Mouse (Mus musculus): Measurements from ENCODE around the gene Gfi1b. TPM values are rescaled to one million over a fixed set of nuclear protein-coding genes. Genes with fewer than 3 reads are reported as not detected.

The Gfi1b gene
- total and polyA plus RNA-seq, 3 experiments: 82.9 to 277 (median 194) TPM

DNA sequence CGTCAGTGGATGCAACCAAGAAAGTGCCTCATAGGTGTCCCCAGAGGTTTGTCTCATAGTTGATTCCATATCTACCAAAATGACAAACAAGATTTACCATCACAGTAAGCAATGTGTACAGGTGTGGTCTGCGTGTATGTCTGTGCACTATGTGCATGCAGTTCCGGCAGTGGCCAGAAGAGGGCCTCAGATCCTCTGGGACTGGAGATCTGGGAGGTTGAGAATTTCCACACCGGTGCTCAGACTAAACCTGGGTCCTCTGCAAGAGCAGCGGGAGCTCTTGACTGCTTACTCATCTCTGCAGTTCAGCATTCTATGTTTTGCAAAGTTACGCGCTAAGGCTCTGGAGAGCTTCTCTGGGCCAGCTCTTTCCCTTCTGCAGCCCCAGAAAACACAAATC, 24.8 kb downstream of the Gfi1b start (continued):
- TF ChIP-seq CHD1 (IDR thresholded peaks at IDR 0.05; ENCODE audit: low read depth, low read length) (no peak), TCF12 (IDR thresholded peaks at IDR 0.05; ENCODE audit: low read depth, low read length) (peak; percentile 36), MYC (IDR thresholded peaks at IDR 0.05; ENCODE audit: low read depth, low read length) (0 out of 2 replicates have a peak, but pooled peaks have one; percentile 30), POLR2AphosphoS2 (IDR thresholded peaks at IDR 0.05; ENCODE audit: low read length) (no peak), TBP (IDR thresholded peaks at IDR 0.05; ENCODE audit: low read depth, low read length) (0 out of 2 replicates have a peak, but pooled peaks have one; percentile 63), CTCF (IDR thresholded peaks at IDR 0.05 in 2 of 3, conservative IDR thresholded peaks at IDR 0.05 in 1 of 3; ENCODE audit: control insufficient read depth in 1 of 3, insufficient read depth in 1 of 3, low read depth in 2 of 3, low read length in 3 of 3, poor library complexity in 1 of 3, severe bottlenecking in 1 of 3) (peak; percentile 77 to 93 (median 79)), GABPA (IDR thresholded peaks at IDR 0.05; ENCODE audit: low read depth, low read length) (no peak)

GRCm38 (mm10) chr2:28596021-28596420, 25.8 kb downstream of the Gfi1b start:
- TF ChIP-seq E2F4 (IDR thresholded peaks at IDR 0.05; ENCODE audit: borderline replicate concordance, low read depth, low read length): no peak
- peak; percentile 54; the same call in 1 of the 2 replicates for TF ChIP-seq SIN3A (IDR thresholded peaks at IDR 0.05; ENCODE audit: low read length)
- TF ChIP-seq MXI1 (IDR thresholded peaks at IDR 0.05; ENCODE audit: low read depth, low read length): no peak
- no peak for TF ChIP-seq NELFE (IDR thresholded peaks at IDR 0.05; ENCODE audit: low read depth, low read length)
- TF ChIP-seq POLR2A (IDR thresholded peaks at IDR 0.05; ENCODE audit: control insufficient read depth in 1 of 2, insufficient read depth in 1 of 2, low read depth in 1 of 2, low read length in 2 of 2, poor library complexity in 1 of 2): peak in 1 of 2 experiments; percentile 32; a peak in 1 of 4 replicates
- TF ChIP-seq EP300 (IDR thresholded peaks at IDR 0.05; ENCODE audit: low read depth in 1 of 2, low read length in 2 of 2): peak; percentile 72 to 85
- TF ChIP-seq CTCF (IDR thresholded peaks at IDR 0.05 in 2 of 3, conservative IDR thresholded peaks at IDR 0.05 in 1 of 3; ENCODE audit: control insufficient read depth in 1 of 3, insufficient read depth in 1 of 3, low read depth in 2 of 3, low read length in 3 of 3, poor library complexity in 1 of 3, severe bottlenecking in 1 of 3): no peak
- TF ChIP-seq USF2 (IDR thresholded peaks at IDR 0.05; ENCODE audit: borderline replicate concordance in 1 of 2, insufficient read depth in 1 of 2, low read depth in 1 of 2, low read length in 2 of 2): no peak
- TF ChIP-seq MYC (IDR thresholded peaks at IDR 0.05; ENCODE audit: low read depth, low read length): 0 out of 2 replicates have a peak, but pooled peaks have one; percentile 38
- TF ChIP-seq ZNF384 (IDR thresholded peaks at IDR 0.05; ENCODE audit: low read depth, low read length): no peak
- no peak for TF ChIP-seq HCFC1 (IDR thresholded peaks at IDR 0.05; ENCODE audit: low read depth, low read length)
- no peak for TF ChIP-seq RCOR1 (IDR thresholded peaks at IDR 0.05; ENCODE audit: low read depth, low read length)
- no peak for TF ChIP-seq GABPA (IDR thresholded peaks at IDR 0.05; ENCODE audit: low read depth, low read length)
- TF ChIP-seq RAD21 (IDR thresholded peaks at IDR 0.05; ENCODE audit: low read depth, low read length): no peak
- peak; percentile 89 for TF ChIP-seq TAL1 (IDR thresholded peaks at IDR 0.05; ENCODE audit: low read length)
- no peak for TF ChIP-seq CHD1 (IDR thresholded peaks at IDR 0.05; ENCODE audit: low read depth, low read length)
- TF ChIP-seq GATA1 (IDR thresholded peaks at IDR 0.05; ENCODE audit: low read depth, low read length): 0 out of 2 replicates have a peak, but pooled peaks have one; percentile 33
- TF ChIP-seq ETS1 (IDR thresholded peaks at IDR 0.05; ENCODE audit: low read depth, low read length): peak; percentile 59
- TF ChIP-seq POLR2AphosphoS2 (IDR thresholded peaks at IDR 0.05; ENCODE audit: low read length): no peak
- TF ChIP-seq ZMIZ1 (IDR thresholded peaks at IDR 0.05; ENCODE audit: low read depth, low read length): no peak
- peak; percentile 71 for TF ChIP-seq TCF12 (IDR thresholded peaks at IDR 0.05; ENCODE audit: low read depth, low read length)
- peak; percentile 49; the same call in 1 of the 2 replicates for TF ChIP-seq MAX (IDR thresholded peaks at IDR 0.05; ENCODE audit: low read length)
- TF ChIP-seq BHLHE40 (IDR thresholded peaks at IDR 0.05; ENCODE audit: borderline replicate concordance, low read depth, low read length): peak; percentile 61; the same call in 1 of the 2 replicates
- TF ChIP-seq SMC3 (IDR thresholded peaks at IDR 0.05; ENCODE audit: low read depth, low read length): no peak
- TF ChIP-seq MEF2A (IDR thresholded peaks at IDR 0.05; ENCODE audit: extremely low read depth, insufficient replicate concordance, low read depth, low read length, poor library complexity, severe bottlenecking): no peak
- no peak for TF ChIP-seq ELF1 (IDR thresholded peaks at IDR 0.05; ENCODE audit: low read depth, low read length)
- H3K36me3 ChIP-seq (ENCODE audit: control insufficient read depth in 1 of 2, insufficient read depth in 2 of 2, low read length in 2 of 2): peaks cover 0 to 49% of the 10 kb centered on the region in 2 experiments; a peak in 2 of 4 replicates
- no peak overlapping the region; the same call in 1 of the 2 replicates for H3K9ac ChIP-seq (ENCODE audit: control insufficient read depth, low read depth, low read length, poor library complexity, severe bottlenecking)
- no peaks in the 10 kb centered on the region for H3K9me3 ChIP-seq (replicated peaks; ENCODE audit: insufficient read depth, low read length)
- H3K27ac ChIP-seq (ENCODE audit: control insufficient read depth, low read depth, low read length): peak overlapping the region; percentile 98
- H3K27me3 ChIP-seq (ENCODE audit: control insufficient read depth in 1 of 2, insufficient read depth in 2 of 2, low read length in 2 of 2): no peaks in the 10 kb centered on the region
- H3K4me3 ChIP-seq (ENCODE audit: control insufficient read depth in 1 of 2, insufficient read depth in 1 of 2, low read depth in 2 of 2, low read length in 2 of 2): no peak overlapping the region
- peak; percentile 72 for DNase-seq (ENCODE audit: low read depth, low spot score)
- H3K4me1 ChIP-seq (ENCODE audit: control insufficient read depth in 1 of 2, insufficient read depth in 2 of 2, low read length in 2 of 2): peaks cover 29 to 52% of the 10 kb centered on the region in 2 experiments
- no peaks in the 10 kb centered on the region; the same call in 1 of the 2 replicates for H3K79me2 ChIP-seq (ENCODE audit: control insufficient read depth, insufficient read depth, low read length, poor library complexity)

All from MEL (cell line).